Mouse (Mus musculus): ENCODE measurements around the gene Emp3.
"Not testable (repeated sequence)": the region's sequence is repeated elsewhere in the genome, so short reads cannot be mapped to it uniquely, and the experiment has no call there.

The Emp3 gene

DNA sequence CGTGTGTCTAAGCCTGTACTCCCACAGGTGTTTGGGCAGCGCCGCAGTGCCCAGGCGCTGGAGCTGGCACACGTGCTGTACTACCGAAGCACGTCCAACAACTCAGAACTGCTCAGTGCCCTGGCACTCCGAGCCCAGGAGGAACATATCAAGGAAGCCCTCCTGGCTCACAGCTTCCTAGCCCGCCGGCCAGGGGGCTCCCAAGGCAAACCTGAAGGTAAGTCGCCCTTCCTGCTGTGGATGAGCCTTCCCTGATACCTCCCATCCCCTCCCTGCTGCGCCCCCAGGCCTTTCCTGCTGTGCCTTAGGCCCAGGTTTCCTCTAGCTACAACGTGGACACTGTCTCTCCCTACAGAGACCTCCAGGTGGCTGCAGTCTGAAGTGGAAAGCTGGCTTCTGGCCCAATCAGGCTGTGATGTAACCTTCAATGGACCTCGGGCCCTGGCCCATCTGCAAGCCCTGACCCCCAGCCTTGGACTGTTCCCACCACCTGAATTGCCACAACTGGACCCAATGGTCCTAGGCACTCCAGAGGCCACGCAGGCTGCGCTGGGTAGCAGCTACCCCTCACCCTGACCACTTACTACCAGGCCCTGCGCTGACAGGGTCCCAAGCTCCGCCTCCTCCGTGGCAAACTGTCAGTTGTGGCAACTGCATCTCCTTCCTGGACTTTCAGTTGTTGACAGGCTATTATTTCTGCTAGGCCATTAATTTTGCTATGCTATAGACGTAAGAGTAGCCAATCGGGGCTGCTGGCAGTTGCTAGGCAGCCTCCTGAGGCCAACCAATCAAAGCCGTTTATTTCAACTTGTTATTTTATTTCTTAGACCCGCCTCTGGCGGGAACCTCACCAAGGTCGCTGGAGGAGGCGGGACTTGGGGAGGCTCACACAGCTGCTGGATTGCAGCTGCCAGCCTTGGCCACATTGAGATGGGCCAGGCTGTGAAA lies 4.9 kb downstream of the Emp3 start:
- DNase-seq (ENCODE audit: low spot score in 2 of 2), result peak; percentile 58 to 71

DNA sequence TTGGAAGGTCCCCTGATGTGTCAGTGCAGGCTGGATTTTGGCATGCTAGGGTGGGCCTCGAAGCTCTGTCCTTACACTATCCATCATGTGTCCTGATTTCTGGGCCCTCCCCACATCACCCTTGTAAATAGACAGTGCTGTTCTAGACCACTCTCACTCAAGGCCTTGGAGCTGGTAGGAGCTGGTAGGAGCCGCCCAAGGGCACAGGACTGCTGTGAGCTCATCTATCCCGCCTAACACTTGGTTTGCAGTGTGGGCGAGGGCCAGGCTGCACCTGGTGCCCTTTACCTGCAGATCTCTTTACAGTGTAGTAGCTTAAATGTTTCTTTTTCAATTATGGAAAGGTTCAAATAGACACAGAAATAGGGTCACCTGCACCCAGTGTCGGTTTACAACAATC lies 6.2 kb downstream of the Emp3 start:
- no peak for DNase-seq (ENCODE audit: low spot score in 2 of 2)

DNA sequence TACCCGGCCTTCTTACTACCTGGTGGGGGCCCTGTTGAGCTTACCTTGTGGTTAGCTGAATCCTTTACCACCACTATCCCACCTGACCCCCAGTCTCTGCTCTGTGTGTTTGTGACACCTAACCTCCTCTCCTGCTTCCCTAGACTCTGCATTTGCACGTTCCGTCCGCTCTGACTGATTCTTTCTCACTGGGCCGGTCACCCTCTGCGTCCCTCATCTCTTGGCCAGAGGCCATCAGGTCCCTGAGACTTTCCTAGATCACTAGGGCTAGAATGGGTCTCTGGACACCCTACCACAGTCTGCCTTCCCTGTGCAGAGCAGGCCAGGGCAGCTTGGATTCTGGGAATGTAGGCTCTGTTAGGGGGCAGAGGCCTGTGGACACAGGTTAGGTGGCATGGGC lies 7.1 kb downstream of the Emp3 start:
- no peak for DNase-seq (ENCODE audit: low spot score in 2 of 2)

DNA sequence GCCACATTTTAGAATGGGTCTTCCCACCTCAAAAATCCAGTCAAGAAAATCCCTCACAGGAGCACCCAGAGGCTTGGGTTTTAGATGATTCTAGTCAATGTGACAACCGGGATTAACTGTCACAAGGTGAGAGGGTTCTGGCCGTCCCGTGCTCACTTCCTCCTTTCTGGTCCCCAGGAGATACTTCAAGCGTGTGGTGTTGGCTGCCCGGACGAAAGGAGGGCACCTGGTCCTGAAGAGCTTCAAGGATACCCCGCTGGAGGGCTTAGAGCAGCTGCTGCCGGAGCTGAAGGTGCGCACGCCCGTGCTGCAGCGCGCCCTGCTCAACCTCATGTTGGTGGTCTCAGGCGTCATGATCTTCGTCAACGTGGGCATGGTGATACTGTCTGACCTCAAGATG lies 12.1 kb downstream of the Emp3 start:
- no peak for DNase-seq (ENCODE audit: low spot score in 2 of 2)

DNA sequence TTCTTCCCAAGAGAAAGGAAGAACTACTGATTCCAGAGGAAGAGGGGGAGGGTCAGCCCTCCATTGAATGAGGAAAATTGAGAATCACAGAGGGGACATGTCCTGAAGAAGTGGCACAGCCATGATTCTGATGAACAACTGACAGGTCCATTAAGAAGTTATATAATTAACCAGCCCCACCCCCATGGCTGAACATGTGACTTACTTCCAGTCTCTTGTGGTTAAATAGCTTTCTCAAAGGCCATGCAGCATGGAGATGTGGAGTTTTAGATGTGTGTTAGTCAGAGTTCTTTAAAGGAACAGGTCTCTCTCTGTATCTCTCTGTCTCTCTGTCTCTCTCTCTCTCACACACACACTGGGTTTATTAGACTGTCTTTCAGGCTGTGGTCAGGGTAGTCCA lies 12.8 kb downstream of the Emp3 start:
- DNase-seq (ENCODE audit: low spot score in 2 of 2), result no peak

DNA sequence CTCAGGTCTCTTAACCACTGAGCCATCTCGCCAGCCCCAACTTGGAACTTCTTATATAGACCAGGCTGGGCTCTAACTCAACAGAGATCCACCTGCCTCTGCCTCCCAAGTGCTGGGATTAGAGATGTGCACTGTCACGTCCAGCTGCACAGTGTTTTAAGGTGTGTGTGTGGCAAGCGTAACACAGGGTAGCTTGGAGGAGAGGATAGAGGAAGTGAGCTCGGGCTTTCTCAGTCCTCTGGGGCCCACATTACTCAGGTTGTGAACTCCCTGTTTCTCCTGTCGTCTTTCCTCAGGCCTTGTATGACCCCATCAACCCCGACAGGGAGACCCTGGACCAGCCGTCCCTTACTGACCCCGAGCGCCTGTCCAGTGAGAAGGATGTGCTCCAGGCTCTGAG lies 14.6 kb downstream of the Emp3 start:
- no peak for DNase-seq (ENCODE audit: low spot score in 2 of 2)

DNA sequence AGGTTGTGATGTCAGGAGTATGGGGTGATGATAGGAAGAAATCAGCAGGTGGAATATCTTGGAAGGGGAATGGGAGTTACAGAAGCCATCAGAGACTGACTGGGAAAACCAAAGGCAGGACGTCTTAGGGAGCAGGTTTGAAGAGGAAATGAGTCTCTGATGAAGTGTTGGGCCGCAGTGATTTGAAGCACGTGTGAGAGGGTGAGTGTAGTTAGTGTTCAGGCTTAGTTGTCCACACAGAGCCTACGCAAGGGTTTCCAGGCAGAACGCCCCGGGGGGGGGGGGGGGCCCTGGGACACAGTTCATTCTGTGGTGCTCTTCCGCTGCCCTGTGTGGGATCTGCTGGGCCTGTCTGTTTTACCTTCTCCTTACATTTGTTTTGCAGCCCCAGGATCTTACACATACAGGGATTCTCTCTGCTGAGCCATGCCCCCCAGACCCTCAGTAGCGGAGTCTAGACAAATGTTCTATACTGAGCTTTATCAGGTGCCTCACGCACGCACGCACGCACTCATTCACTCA lies 18.7 kb downstream of the Emp3 start:
- DNase-seq (ENCODE audit: low spot score in 2 of 2), result no peak

DNA sequence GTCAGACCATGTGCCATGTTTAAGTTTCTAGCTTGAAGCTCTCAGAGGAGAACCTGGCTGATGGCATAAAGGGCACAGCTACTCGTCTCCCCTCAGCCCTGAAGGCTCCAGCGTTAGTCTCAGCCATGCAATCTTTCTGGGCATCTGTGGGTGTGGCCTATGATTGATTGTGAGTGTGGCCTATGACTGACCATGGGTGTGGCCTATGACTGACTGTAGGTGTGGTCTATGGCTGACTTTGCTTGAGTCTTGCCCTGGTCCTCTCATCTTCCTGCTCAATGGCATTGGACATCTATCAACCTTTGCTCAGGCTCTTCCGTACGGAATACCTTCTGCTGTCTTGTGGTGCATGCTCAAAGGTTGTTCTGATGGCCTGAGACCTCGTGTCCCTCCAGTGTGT lies 19.6 kb downstream of the Emp3 start:
- DNase-seq (ENCODE audit: low spot score in 2 of 2), result no peak

DNA sequence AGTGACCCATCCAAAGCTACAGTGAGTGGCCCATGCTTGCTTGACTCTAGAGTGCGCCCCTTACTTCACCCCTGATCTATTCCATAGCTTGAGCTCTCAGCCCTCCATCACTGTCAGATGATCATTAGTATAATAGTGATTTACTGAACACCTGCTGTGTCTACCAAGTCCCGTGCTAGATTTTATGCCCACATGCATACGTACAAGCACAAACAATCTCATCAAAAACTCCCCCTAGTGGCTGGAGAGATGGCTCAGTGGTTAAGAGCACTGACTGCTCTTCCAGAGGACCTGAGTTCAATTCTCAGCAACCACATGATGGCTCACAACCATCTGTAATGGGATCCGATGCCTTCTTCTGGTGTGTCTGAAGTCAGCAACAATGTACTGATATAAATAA lies 23.1 kb downstream of the Emp3 start:
- not testable (repeated sequence) for DNase-seq (ENCODE audit: low spot score in 2 of 2)

DNA sequence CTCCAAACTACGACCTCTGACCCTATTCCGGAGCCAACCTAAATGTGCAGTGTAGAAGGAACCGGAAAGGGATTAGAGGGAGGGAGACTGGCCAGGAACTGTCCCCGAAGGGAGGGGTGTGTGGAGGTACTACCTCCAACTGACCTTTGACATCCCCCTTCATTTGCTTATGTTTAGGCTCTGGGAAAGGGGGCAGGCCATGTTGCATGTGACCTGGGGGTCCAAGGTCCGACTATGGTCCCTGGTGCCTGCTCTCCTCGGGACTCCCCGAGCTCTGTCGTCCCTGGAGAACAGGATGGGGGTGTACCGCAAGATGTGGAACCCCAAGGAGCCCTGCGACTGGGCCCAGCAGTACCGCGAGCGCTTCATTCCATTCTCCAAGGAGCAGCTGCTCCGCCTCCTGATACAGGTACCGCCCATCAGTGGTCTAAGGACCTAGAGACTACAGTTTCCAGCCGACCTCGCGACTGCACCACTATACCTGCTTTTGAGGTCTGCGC lies 23.9 kb downstream of the Emp3 start:
- peak in 1 of 2 experiments; percentile 46 for DNase-seq (ENCODE audit: low spot score in 2 of 2)

DNA sequence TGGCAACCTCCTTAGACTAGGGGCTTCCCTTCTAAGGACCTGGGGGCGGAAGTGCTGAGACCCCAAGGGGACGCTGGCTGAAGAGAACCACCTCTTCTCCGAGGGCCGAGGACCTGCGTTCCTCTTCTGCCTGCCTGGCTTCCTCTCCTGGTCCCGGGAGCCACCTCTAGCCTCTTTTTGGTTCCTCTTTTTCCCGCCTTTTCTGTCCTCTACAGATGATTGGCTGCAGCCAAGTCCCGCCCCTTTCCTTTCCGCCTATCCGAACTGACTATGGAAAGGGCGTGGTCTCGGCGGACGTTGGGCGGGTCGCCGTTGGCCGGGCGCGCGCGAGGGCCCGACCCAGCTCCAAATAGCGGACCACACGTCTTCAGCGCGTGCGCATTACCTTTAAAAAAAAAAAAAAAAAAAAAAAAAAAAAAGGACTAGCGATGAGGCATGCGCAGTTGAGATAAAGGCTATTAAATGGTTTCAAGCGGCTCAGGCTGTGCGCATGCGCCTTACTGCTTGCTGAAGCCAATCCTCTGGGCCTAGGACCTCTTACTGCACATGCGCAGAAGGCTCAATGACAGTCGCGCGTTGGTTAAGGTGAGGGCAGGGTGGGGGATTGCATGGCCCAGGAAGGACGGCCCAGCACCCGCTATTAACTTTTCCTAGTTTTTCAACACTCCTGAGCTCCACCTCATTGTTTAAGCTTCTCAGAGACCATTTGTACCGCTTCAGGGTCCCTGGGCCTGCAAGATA lies 24.5 kb downstream of the Emp3 start, which contains the start of the genes Syngr4 and Tmem143:
TSS of gene Syngr4 (minus strand) at position 198 of the 741 bp plus-strand sequence.
TSS of gene Tmem143 (plus strand) at position 425 of the 741 bp plus-strand sequence.
- DNase-seq (ENCODE audit: low spot score in 2 of 2), result peak; percentile 91 to 93

DNA sequence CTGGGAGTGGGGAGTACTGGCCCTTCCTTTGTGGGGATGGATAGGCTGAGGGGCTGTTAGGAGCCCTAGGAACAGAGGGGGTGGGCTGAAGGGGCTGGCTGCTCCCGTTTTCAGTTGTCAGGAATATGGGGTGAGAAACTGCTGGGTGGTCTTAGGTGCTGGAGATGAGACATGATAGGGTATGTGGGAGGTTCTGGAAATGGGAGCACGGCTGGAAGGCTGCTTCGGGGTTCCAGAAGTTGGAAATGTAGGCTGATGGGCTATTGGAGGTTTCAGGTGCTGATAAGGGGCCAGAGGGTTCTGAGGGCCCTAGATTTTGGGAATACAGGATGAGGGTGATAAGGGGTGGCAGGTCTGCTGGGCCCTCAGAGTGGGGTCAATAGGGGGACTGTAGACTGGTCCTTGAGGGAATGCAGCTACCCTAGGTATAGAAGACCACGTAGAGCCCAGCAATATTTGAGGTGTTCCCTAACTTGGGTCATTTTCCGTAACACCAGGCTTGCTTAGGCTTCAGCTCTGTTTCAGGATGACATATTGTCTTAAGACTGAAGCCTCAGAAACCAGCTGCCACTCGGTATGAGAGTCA lies 25.2 kb downstream of the Emp3 start:
- no peak for DNase-seq (ENCODE audit: low spot score in 2 of 2)

DNA sequence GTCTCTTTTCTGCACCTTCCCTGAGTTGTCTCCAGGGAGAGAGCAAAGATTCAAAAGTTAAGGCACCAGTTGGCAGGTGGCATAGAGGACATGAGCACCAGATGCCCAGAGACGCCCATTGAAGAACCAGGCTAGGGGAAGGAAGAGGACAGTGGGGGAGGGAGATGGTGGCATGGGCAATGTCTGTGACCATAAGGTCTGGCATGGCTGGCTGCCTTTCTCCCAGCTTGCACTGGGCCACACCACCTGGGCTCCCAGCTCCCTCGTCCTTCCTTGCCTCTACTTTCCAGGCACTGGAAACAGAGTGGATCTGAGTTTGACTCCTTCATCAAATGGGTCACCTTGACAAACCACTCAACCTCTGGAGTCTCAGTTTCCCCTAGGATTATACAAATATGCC lies 28.6 kb downstream of the Emp3 start:
- no peak for DNase-seq (ENCODE audit: low spot score in 2 of 2)

DNA sequence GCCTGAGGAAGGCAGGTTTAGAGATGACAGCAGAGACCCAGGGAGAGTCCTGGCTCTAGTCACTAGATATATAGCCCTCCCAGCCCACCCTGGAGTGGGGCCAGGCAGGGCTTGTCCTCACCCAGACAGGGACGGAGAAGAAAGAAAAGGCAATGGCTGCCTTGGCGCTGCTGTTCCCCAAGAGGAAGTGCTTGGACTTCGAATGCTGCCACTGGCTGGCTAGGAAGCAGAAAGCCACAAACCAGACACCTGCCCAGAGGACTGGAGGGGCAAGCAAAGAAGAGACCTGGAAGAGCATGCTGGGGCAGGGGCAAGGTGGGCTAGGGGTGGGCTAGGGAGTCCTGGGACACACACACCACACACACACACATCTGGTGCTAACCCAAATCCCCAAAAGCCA lies 34.0 kb downstream of the Emp3 start:
- no peak for DNase-seq (ENCODE audit: low spot score in 2 of 2)

DNA sequence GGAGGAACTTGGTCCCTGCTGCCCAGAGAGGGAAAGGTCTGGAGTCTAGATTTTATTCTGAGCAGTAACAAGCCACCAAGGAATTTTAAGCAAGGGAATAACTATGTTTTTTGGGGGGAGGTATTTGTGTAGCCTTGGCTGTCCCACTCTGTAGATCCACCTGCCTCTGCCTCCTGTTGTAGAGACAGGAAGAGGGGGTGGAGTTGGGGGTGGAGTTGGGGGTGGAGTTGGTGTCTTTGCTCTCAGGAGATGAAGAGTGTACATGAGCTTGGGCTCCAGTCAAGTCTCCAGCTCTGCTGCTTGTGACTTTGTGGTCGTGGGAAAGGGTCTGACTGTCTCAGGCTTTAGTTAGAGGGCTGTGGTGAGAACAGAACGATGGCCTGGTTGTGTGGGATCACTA lies 40.2 kb downstream of the Emp3 start:
- no peak for DNase-seq (ENCODE audit: low spot score in 2 of 2)

DNA sequence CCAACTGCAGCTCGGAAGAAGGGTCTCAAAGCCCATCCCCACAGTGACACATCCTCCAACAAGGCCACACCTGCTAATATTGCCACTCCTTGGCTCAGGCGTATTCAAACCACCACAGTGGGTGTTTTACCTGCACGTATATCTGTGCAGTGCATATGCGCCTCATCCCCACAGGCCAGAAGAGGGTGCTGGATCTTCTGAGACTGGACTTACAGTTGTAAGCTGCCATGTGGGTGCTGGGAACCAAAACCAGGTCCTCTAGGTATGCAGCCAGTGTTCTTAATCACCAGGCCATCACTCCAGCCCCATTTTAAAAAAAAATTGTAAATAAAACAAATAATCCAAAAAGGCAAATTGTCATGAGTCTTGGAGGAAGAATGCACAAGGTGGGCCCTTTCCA lies 40.7 kb downstream of the Emp3 start:
- no peak for DNase-seq (ENCODE audit: low spot score in 2 of 2)

DNA sequence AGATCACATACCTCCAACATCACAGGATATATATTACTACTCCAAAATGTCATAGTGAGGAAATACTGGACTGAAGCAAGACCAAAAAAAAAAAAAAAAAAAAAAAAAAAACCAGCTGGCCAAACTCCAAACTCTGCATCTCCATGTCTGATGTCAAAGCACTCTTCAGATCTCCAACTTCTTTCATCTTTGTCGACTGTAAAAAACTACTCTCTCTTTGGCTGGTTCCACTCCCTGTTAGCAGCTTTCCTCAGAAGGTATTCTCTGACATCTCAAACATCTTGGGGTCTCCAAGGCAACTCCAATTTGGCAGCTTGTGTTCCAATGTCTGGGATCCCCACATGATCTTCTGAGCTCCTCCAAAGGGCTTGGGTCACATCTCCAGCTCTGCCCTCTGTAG lies 42.9 kb downstream of the Emp3 start, which contains the start of gene Grin2d:
TSS of gene Grin2d (minus strand) at position 101 of the 400 bp plus-strand sequence.
- DNase-seq (ENCODE audit: low spot score in 2 of 2), result not testable (repeated sequence)

DNA sequence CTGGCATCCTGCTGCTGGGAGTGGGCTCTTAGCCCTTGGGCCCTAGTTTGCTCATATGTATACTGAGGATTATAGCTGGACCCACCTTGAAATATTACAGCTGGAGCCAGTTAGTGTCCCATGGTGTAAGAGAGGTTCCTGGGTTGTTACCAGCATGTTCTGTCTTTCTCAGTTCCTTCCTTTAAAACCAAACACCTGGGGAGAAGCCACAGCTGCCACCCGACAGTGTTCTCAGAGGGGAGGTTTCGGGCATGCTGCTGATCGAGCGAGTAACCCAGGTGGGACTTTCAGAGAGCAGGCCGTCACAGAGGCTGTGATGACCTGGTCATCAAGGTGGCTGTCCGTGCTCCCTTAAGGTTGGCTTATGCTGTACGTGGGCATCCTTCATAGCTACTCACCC lies 44.3 kb downstream of the Emp3 start:
- no peak for DNase-seq (ENCODE audit: low spot score in 2 of 2)

DNA sequence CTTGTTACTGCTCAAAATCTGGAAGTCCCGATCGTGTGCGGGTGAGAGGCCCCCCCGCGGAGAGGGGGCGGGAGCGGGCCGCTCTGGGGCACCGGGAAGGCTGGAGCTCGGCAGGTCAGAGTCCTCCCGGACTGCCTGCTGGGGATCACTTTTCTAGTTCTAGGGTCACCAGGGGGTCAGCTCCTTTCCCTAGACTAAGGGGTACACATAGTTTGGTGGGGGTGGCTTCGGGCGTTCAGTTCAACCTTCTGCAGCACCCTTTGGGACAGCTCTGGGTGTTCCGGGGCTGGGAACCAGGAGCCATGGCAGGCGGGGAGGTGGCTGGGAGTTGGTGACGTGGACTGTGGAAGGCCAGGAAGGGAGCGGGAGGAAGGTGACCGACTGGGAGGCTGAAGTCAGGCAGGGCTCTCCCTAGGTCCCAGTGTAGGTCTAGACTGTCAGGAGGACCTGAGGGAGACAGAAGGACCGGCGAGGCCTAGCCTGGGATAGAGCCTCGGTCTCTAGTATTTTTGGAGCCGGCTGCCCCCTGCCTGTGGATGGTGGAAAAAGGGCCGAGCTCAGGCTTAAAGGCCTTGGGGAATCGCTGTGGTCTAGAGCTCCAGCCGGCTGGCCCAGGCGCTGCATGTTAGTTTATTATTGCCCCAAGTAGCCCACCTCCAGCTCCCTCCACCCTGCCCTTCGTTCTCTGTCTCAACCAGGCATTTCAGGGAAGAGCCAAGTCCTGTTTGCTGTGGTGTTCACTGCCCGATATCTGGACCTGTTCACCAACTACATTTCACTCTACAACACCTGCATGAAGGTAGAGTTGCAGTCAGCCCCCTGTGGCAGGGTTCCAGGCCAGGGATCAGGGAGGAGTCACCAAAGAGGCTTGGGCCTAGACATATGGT lies 47.9 kb downstream of the Emp3 start:
- peak; percentile 43 to 58 for DNase-seq (ENCODE audit: low spot score in 2 of 2)

DNA sequence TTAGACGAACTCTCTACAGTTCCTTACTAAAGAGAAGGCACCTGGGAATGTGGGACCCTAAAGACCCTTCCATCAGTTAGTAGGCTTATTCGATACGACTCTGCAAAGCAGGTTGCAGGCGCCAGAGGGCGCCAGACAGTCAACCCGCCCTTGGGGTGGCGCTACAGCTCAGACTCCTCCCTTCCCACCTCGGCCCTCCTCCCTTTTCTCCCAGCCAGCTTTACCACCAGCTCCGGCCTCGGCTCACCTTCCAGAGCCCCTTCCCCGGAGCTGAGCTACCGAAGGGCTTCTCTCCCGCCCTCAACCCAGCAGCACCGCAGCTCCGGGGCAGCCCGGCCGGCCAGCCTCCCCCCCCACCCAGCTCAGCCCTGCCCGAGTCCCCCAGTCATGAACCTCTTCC lies 48.6 kb downstream of the Emp3 start, which contains the start of gene Kdelr1:
TSS of gene Kdelr1 (plus strand) at position 149 of the 400 bp plus-strand sequence.
- peak; percentile 82 to 90 for DNase-seq (ENCODE audit: low spot score in 2 of 2)

Data from spleen, postnatal 14 days (tissue).